Mouse (Mus musculus) forebrain, embryonic 14.5 days (tissue): ENCODE data around the gene Plscr2. TPM values are rescaled to one million over a fixed set of nuclear protein-coding genes. Genes with fewer than 3 reads are reported as not detected.

Experiments used
- ATAC-seq: fragments of 200-750 bp; cut with Nextera tagmentation; 2 replicates; pipeline ENCODE4 v1.8.0; 2017; ENCODE audit warnings: mild to moderate bottlenecking, moderate library complexity
- DNase-seq: peaks from one replicate; pipeline ENCODE4 v3.0.0-alpha.2; 2015; ENCODE audit warnings: low spot score
- H3K27ac ChIP-seq: fragments of 300-500 bp; sonication (generic); 2 replicates; pipeline ENCODE4 v1.5.1; 2014; ENCODE audit warnings: low read depth, mild to moderate bottlenecking, control low read depth, low read length, moderate library complexity
- H3K27me3 ChIP-seq: fragments of 300-500 bp; sonication (generic); replicated peaks from 2 replicates; pipeline ENCODE4 v1.6.1; 2014; ENCODE audit warnings: low read length, control low read depth, mixed read lengths; ENCODE audit not compliant: control insufficient read depth, insufficient read depth
- H3K36me3 ChIP-seq: fragments of 300-500 bp; sonication (generic); 2 replicates; pipeline ENCODE4 v1.6.1; 2014; ENCODE audit warnings: low read length, control low read depth; ENCODE audit not compliant: control insufficient read depth, insufficient read depth
- H3K4me1 ChIP-seq: fragments of 300-500 bp; sonication (generic); 2 replicates; pipeline ENCODE4 v1.6.1; 2014; ENCODE audit warnings: antibody characterized with exemption, low read length, control low read depth; ENCODE audit not compliant: control insufficient read depth, insufficient read depth
- H3K4me2 ChIP-seq: fragments of 300-500 bp; sonication (generic); 2 replicates; pipeline ENCODE4 v1.6.1; 2014; ENCODE audit warnings: mild to moderate bottlenecking, control low read depth, low read length
- H3K4me3 ChIP-seq: fragments of 300-500 bp; sonication (generic); 2 replicates; pipeline ENCODE4 v1.5.1; 2014; ENCODE audit warnings: low read depth, low read length, control low read depth
- H3K9ac ChIP-seq: fragments of 300-500 bp; sonication (generic); 2 replicates; pipeline ENCODE4 v1.6.1; 2014; ENCODE audit warnings: mild to moderate bottlenecking, low read length, control low read depth, moderate library complexity
- H3K9me3 ChIP-seq: fragments of 300-500 bp; sonication (generic); replicated peaks from 2 replicates; pipeline ENCODE4 v1.6.1; 2016; ENCODE audit warnings: low read length, control low read depth, mixed read lengths; ENCODE audit not compliant: control insufficient read depth
- WGBS: fragments of 180-500 bp; shearing (Covaris S2); extraction: QIAGEN DNeasy Blood & Tissue Kit; methylation state at CpG from one replicate; pipeline ENCODE4 v1.1.7; 2014; 5-methylcytosine and 5-hydroxymethylcytosine counted together
- microRNA-seq: library from miRNA; unstranded; fragments of <30 nt; microRNA quantifications from one replicate; pipeline ENCODE4, GENCODE M21; 2016
- polyA plus RNA-seq: library from polyadenylated mRNA; unstranded; fragments of >200 nt; fragmentation: Nextera tagmentation; extraction: Ambion mirVana; gene quantifications from 2 replicates; pipeline ENCODE4 v1.2.1, GENCODE M21; 2014

The Plscr2 gene
- polyA plus RNA-seq, 1 experiment from 2014 or later, result 0.46 TPM

DNA sequence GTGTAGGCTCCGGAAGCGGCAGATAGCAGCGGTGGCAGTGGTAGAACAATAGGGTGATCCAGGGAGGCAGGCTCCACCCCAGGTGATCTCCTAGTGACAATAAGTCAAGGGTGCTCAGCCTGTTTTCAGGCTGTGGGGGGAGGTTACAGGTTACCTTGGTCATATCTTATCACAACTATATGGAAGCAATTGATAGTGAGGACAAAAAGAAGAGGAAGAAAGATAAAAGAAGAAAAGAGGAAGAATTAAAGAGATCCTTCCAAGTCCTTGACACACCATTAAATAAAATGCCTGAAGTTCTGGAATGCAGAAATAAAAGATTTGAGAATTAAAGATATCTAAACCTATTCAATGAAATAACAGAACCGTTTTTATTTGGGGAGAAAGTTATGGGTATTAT, 51.4 kb downstream of the Plscr2 start:
- Histone ChIP-seq H3K36me3 (no peaks in the 10 kb centered on the region), H3K9me3 (no peaks in the 10 kb centered on the region), H3K4me3 (no peak overlapping the region), H3K27ac (no peak overlapping the region), H3K27me3 (no peaks in the 10 kb centered on the region), H3K4me2 (no peak overlapping the region), H3K9ac (no peak overlapping the region), H3K4me1 (no peaks in the 10 kb centered on the region)
- WGBS, result 75% methylated on average over 4 of the region's 4 CpGs
- ATAC-seq, result no peak
- DNase-seq, result no peak

DNA sequence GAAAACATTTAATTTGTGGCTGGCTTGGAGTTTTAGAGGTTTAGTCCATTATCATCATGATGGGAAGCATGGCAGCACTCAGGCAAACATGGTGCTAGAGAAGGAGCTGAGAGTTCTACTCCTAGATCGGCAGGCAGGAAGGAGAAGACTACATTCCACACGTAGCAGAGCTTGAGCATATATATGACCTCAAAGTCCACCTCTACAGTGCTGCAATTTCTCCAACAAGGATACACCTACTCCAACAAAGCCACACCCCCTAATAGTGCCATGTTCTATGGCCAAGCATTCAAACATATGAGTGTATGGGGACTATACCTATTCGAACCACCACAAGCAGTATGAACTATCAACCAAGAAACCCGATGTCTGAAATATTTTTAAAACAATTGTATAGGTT, 56.0 kb downstream of the Plscr2 start:
- no peak for ATAC-seq
- no peaks in the 10 kb centered on the region for H3K27me3 ChIP-seq
- H3K36me3 ChIP-seq, result no peaks in the 10 kb centered on the region
- no peak overlapping the region for H3K9ac ChIP-seq
- DNase-seq, result no peak
- no peak overlapping the region for H3K4me3 ChIP-seq
- H3K4me1 ChIP-seq, result no peaks in the 10 kb centered on the region
- no peak overlapping the region for H3K4me2 ChIP-seq
- no peak overlapping the region for H3K27ac ChIP-seq
- 88% methylated on average over 4 of the region's 4 CpGs for WGBS
- no peaks in the 10 kb centered on the region for H3K9me3 ChIP-seq

- Histone ChIP-seq H3K4me3 (no peak overlapping the region), H3K4me1 (no peaks in the 10 kb centered on the region), H3K27ac (no peak overlapping the region), H3K9ac (no peak overlapping the region), H3K27me3 (no peaks in the 10 kb centered on the region), H3K4me2 (no peak overlapping the region), H3K36me3 (no peaks in the 10 kb centered on the region), H3K9me3 (no peaks in the 10 kb centered on the region)
- DNase-seq (no peak), ATAC-seq (no peak)
- WGBS, result 94% methylated on average over 10 of the region's 10 CpGs
Measured at GRCm38 (mm10) chr9:92334845-92335244, 59.4 kb downstream of the Plscr2 start.

GRCm38 (mm10) chr9:92335277-92335818, 59.9 kb downstream of the Plscr2 start:
- H3K4me1 ChIP-seq, result no peaks in the 10 kb centered on the region
- WGBS, result 87% methylated on average over 6 of the region's 6 CpGs
- no peak for ATAC-seq
- no peaks in the 10 kb centered on the region for H3K27me3 ChIP-seq
- DNase-seq, result no peak
- no peak overlapping the region for H3K4me2 ChIP-seq
- H3K36me3 ChIP-seq, result no peaks in the 10 kb centered on the region
- no peak overlapping the region for H3K4me3 ChIP-seq
- no peak overlapping the region for H3K27ac ChIP-seq
- H3K9me3 ChIP-seq, result no peaks in the 10 kb centered on the region
- no peak overlapping the region for H3K9ac ChIP-seq

GRCm38 (mm10) chr9:92337063-92337462, 61.7 kb downstream of the Plscr2 start:
- ATAC-seq (no peak), DNase-seq (no peak)
- Histone ChIP-seq H3K36me3 (no peaks in the 10 kb centered on the region), H3K27ac (no peak overlapping the region), H3K9ac (no peak overlapping the region), H3K4me3 (no peak overlapping the region), H3K4me2 (no peak overlapping the region), H3K4me1 (no peaks in the 10 kb centered on the region), H3K9me3 (no peaks in the 10 kb centered on the region), H3K27me3 (no peaks in the 10 kb centered on the region)
- 95% methylated on average over 1 of the region's 1 CpGs for WGBS

DNA sequence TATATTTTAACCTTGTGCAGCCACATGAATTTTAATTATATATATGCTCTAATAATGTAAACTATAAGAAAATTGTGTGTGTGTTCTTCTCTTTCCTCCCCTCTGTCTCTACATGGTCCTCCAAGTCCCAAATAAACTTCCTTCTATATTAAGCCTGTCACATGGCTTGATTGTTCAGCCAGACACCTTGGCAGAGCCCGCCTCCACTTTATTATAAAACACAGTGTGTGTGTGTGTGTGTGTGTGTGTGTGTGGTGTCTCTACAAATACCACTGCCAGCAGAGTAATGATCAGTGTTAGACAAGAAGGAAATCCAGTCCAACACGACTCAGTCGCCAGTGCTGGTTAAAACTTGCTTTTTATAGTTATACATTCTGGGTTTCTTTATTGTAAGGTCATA, 62.3 kb downstream of the Plscr2 start:
- ATAC-seq (no peak), DNase-seq (no peak)
- no peak overlapping the region for H3K4me3 ChIP-seq
- no peaks in the 10 kb centered on the region for H3K36me3 ChIP-seq
- H3K9ac ChIP-seq, result no peak overlapping the region
- no peak overlapping the region for H3K4me2 ChIP-seq
- H3K4me1 ChIP-seq, result no peaks in the 10 kb centered on the region
- 90% methylated on average over 3 of the region's 3 CpGs for WGBS
- H3K27me3 ChIP-seq, result no peaks in the 10 kb centered on the region
- H3K27ac ChIP-seq, result no peak overlapping the region
- no peaks in the 10 kb centered on the region for H3K9me3 ChIP-seq

- Histone ChIP-seq H3K4me1 (no peaks in the 10 kb centered on the region), H3K27ac (no peak overlapping the region), H3K4me3 (no peak overlapping the region), H3K9ac (no peak overlapping the region), H3K27me3 (no peaks in the 10 kb centered on the region), H3K4me2 (no peak overlapping the region), H3K9me3 (no peaks in the 10 kb centered on the region), H3K36me3 (no peaks in the 10 kb centered on the region)
- 80% methylated on average over 1 of the region's 1 CpGs for WGBS
- ATAC-seq, result no peak
- DNase-seq, result no peak
Measured at GRCm38 (mm10) chr9:92338954-92339353, 63.6 kb downstream of the Plscr2 start.

Small RNA genes lying within 50 kb of the gene (microRNA-seq; reads per million reads assigned to microRNA genes)
- not detected for gene Mir6386

Other genes with a start within 250 kb of the Plscr2 start
- gene Plscr5, start 82.7 kb upstream of the Plscr2 start, polyA plus RNA-seq, result 0.24 TPM in 1 of 2 replicates, not detected in the other
- 7.1 and 8.6 TPM in 2 replicates for gene Plscr1, start 25.9 kb upstream of the Plscr2 start, polyA plus RNA-seq
- not detected in 2 replicates for gene 1700057G04Rik, start 33.8 kb downstream of the Plscr2 start, polyA plus RNA-seq
- 1.1 and 1.7 TPM in 2 replicates for gene Plscr4, start 181.8 kb downstream of the Plscr2 start, polyA plus RNA-seq